Mouse (Mus musculus) frontal cortex, postnatal 36 days (tissue): ENCODE measurements at regions not wholly inside any gene's neighbourhood (a gene's known extent, or its start where the extent isn't known, plus 50 kb on each side); places are given as distances from the start of the nearest gene placed in this dataset.

Source experiments
- DNase-seq, 2 experiments: peaks; one replicate each; pipeline ENCODE4 v3.0.0; 2022; ENCODE audit warnings: low spot score in 2 of 2

GRCm38 (mm10) chr13:97559611-97560385 is 200.6 kb downstream of the Gm10260 start:
- DNase-seq: peak; percentile 79 to 91

- DNase-seq: no peak
These were observed 201.5 kb downstream of the Gm10260 start for GRCm38 (mm10) chr13:97558884-97559283.

GRCm38 (mm10) chr13:97555312-97555711 is 205.1 kb downstream of the Gm10260 start:
- DNase-seq: no peak

GRCm38 (mm10) chr13:97554601-97555000 is 205.8 kb downstream of the Gm10260 start:
- DNase-seq: no peak

GRCm38 (mm10) chr13:97552236-97552635 is 208.2 kb downstream of the Gm10260 start:
- no peak for DNase-seq

GRCm38 (mm10) chr13:97550880-97551279 is 209.6 kb downstream of the Gm10260 start:
- no peak for DNase-seq

GRCm38 (mm10) chr13:97550172-97550571 is 210.3 kb downstream of the Gm10260 start:
- peak; percentile 57 to 71 for DNase-seq

GRCm38 (mm10) chr13:97549384-97549783 is 211.0 kb downstream of the Gm10260 start:
- DNase-seq: no peak

- DNase-seq: no peak
These were observed 211.9 kb downstream of the Gm10260 start for GRCm38 (mm10) chr13:97548527-97548977.

- no peak for DNase-seq
These were observed 213.5 kb downstream of the Gm10260 start for GRCm38 (mm10) chr13:97546936-97547335.

- DNase-seq: no peak
These were observed 214.4 kb downstream of the Gm10260 start for GRCm38 (mm10) chr13:97545971-97546454.

GRCm38 (mm10) chr13:97539686-97540085 is 220.7 kb downstream of the Gm10260 start:
- DNase-seq: no peak

GRCm38 (mm10) chr13:97538441-97538840 is 222.0 kb downstream of the Gm10260 start:
- no peak for DNase-seq

GRCm38 (mm10) chr13:97537686-97538085 is 222.7 kb downstream of the Gm10260 start:
- no peak for DNase-seq

GRCm38 (mm10) chr13:97537206-97537605 is 223.2 kb downstream of the Gm10260 start:
- DNase-seq: no peak

- no peak for DNase-seq
These were observed 226.4 kb downstream of the Gm10260 start for GRCm38 (mm10) chr13:97533896-97534666.

- DNase-seq: no peak
These were observed 229.3 kb downstream of the Gm10260 start for GRCm38 (mm10) chr13:97531181-97531580.

- DNase-seq: no peak
These were observed 229.9 kb downstream of the Gm10260 start for GRCm38 (mm10) chr13:97530570-97530969.

- no peak for DNase-seq
These were observed 232.5 kb downstream of the Gm10260 start for GRCm38 (mm10) chr13:97527958-97528357.

GRCm38 (mm10) chr13:97524847-97525434 is 235.5 kb downstream of the Gm10260 start:
- no peak for DNase-seq

GRCm38 (mm10) chr13:97523523-97524412 is 236.7 kb downstream of the Gm10260 start:
- DNase-seq: no peak
